Mouse (Mus musculus) ovary, postnatal 14 days (tissue): ENCODE data around the gene Psg22.
"Not testable (repeated sequence)": the region's sequence is repeated elsewhere in the genome, so short reads cannot be mapped to it uniquely, and the experiment has no call there.

Source experiments
- DNase-seq: peaks from one replicate; pipeline ENCODE4 v3.0.0; 2022; ENCODE audit warnings: low spot score

The Psg22 gene

GRCm38 (mm10) chr7:18717790-18718189, at the start of gene Psg22:
Gene Psg22, plus strand, starts transcription at chr7:18718090.
- no peak for DNase-seq

- DNase-seq, result peak; percentile 4
These were observed 38.1 kb upstream of the Psg22 start for GRCm38 (mm10) chr7:18679772-18680171.

- no peak for DNase-seq
These were observed 32.3 kb upstream of the Psg22 start for GRCm38 (mm10) chr7:18685586-18685985.

GRCm38 (mm10) chr7:18686085-18686484, 31.8 kb upstream of the Psg22 start, which contains the start of gene Psg20:
Gene Psg20, minus strand, starts transcription at chr7:18686185.
- DNase-seq, result no peak

GRCm38 (mm10) chr7:18710331-18710730, 7.6 kb upstream of the Psg22 start:
- not testable (repeated sequence) for DNase-seq

GRCm38 (mm10) chr7:18710846-18711245, 7.0 kb upstream of the Psg22 start:
- no peak for DNase-seq

GRCm38 (mm10) chr7:18715546-18715945, 2.3 kb upstream of the Psg22 start:
- no peak for DNase-seq

- DNase-seq, result no peak
These were observed 6.1 kb downstream of the Psg22 start for GRCm38 (mm10) chr7:18724001-18724400.

GRCm38 (mm10) chr7:18725931-18726330, 8.0 kb downstream of the Psg22 start:
- not testable (repeated sequence) for DNase-seq

GRCm38 (mm10) chr7:18728391-18728790, 10.5 kb downstream of the Psg22 start:
- no peak for DNase-seq

GRCm38 (mm10) chr7:18733111-18733510, 15.2 kb downstream of the Psg22 start:
- no peak for DNase-seq

GRCm38 (mm10) chr7:18734451-18734850, 16.6 kb downstream of the Psg22 start:
- DNase-seq, result no peak

GRCm38 (mm10) chr7:18746189-18746860, 28.4 kb downstream of the Psg22 start:
- DNase-seq, result no peak

GRCm38 (mm10) chr7:18747420-18747819, 29.5 kb downstream of the Psg22 start:
- not testable (repeated sequence) for DNase-seq

- no peak for DNase-seq
These were observed 31.4 kb downstream of the Psg22 start for GRCm38 (mm10) chr7:18748994-18749895.

- peak; percentile 35 for DNase-seq
These were observed 32.1 kb downstream of the Psg22 start for GRCm38 (mm10) chr7:18749896-18750477.

- DNase-seq, result not testable (repeated sequence)
These were observed 42.3 kb downstream of the Psg22 start for GRCm38 (mm10) chr7:18760152-18760551.

- not testable (repeated sequence) for DNase-seq
These were observed 45.0 kb downstream of the Psg22 start for GRCm38 (mm10) chr7:18762885-18763284.
